Mouse (Mus musculus) stomach, postnatal 0 days (tissue): ENCODE results near the gene Rftn1. TPM values are rescaled to one million over a fixed set of nuclear protein-coding genes. Genes with fewer than 3 reads are reported as not detected.

ENCODE experiments used
- ATAC-seq: fragments of 200-750 bp; cut with Nextera tagmentation; 2 replicates; pipeline ENCODE4 v1.8.0; 2017; ENCODE audit not compliant: low FRiP score, low TSS enrichment
- DNase-seq: peaks from one replicate; pipeline ENCODE4 v3.0.0-alpha.2; 2016; ENCODE audit warnings: low spot score
- H3K27ac ChIP-seq: fragments of 300-500 bp; sonication (generic); replicated peaks from 2 replicates; pipeline ENCODE4 v1.5.1; 2014; ENCODE audit warnings: mild to moderate bottlenecking, control low read depth
- H3K27me3 ChIP-seq: fragments of 300-500 bp; sonication (generic); 2 replicates; pipeline ENCODE4 v1.6.1; 2014; ENCODE audit warnings: low read length; ENCODE audit not compliant: control insufficient read depth, insufficient read depth
- H3K36me3 ChIP-seq: fragments of 300-500 bp; sonication (generic); 2 replicates; pipeline ENCODE4 v1.6.1; 2014; ENCODE audit warnings: low read length, mixed read lengths; ENCODE audit not compliant: control insufficient read depth, insufficient read depth
- H3K4me1 ChIP-seq: fragments of 300-500 bp; sonication (generic); replicated peaks from 2 replicates; pipeline ENCODE4 v1.6.1; 2014; ENCODE audit warnings: antibody characterized with exemption; ENCODE audit not compliant: control insufficient read depth, insufficient read depth
- H3K4me2 ChIP-seq: fragments of 300-500 bp; sonication (generic); replicated peaks from 2 replicates; pipeline ENCODE4 v1.6.1; 2014; ENCODE audit warnings: low read depth, mild to moderate bottlenecking, control low read depth, moderate library complexity
- H3K4me3 ChIP-seq: fragments of 300-500 bp; sonication (generic); 2 replicates; pipeline ENCODE4 v1.5.1; 2014; ENCODE audit warnings: low read depth, low read length, control low read depth
- H3K9ac ChIP-seq: fragments of 300-500 bp; sonication (generic); 2 replicates; pipeline ENCODE4 v1.6.1; 2014; ENCODE audit warnings: mild to moderate bottlenecking, low read length, control low read depth, mixed read lengths
- H3K9me3 ChIP-seq: fragments of 300-500 bp; sonication (generic); 2 replicates; pipeline ENCODE4 v1.6.1; 2016; ENCODE audit warnings: low read length; ENCODE audit not compliant: control insufficient read depth
- CTCF ChIP-seq: IDR thresholded peaks from 2 replicates; pipeline ENCODE4 v1.5.1; 2016; ENCODE audit warnings: antibody characterized with exemption, low read depth, mild to moderate bottlenecking, moderate library complexity
- EP300 ChIP-seq: optimal IDR thresholded peaks from 2 replicates; pipeline ENCODE3; 2016; ENCODE audit warnings: antibody characterized with exemption
- WGBS: fragments of 180-500 bp; shearing (Covaris S2); extraction: QIAGEN DNeasy Blood & Tissue Kit; methylation state at CpG from one replicate; pipeline ENCODE4 v1.1.7; 2014; 5-methylcytosine and 5-hydroxymethylcytosine counted together
- polyA plus RNA-seq: library from polyadenylated mRNA; unstranded; fragments of >200 nt; fragmentation: Nextera tagmentation; extraction: Ambion mirVana; gene quantifications from 2 replicates; pipeline ENCODE4 v1.2.1, GENCODE M21; 2015

Rftn1 gene
- polyA plus RNA-seq, 1 experiment from 2014 or later = 7.1 TPM

DNA sequence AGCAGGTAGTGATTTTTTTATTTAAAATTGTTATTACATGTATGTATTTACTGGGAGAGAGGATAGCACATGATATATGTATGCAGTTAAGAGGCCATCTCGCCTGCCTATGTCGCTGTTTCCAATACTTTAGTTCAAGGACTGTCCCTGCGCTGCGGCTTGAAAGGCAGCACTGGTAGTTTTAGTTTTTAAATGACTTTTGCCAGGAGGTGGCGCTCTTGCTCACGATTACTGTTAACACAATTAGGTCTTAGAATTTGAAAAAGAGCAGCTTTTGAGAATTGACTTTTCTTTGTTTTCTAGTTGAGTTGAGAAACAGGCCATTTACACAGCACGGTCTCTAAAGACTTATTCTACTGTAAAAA, 239.0 kb downstream of the Rftn1 start:
- 7% methylated on average over 7 of the region's 7 CpGs for WGBS
- DNase-seq (peak; percentile 70), ATAC-seq (no peak)
- Histone ChIP-seq H3K4me1 (no peaks in the 10 kb centered on the region; the same call in 1 of the 2 replicates), H3K9ac (no peak overlapping the region), H3K9me3 (no peaks in the 10 kb centered on the region), H3K36me3 (no peaks in the 10 kb centered on the region), H3K4me2 (peak overlapping the region; percentile 48), H3K4me3 (0 out of 2 replicates have a peak overlapping the region, but pooled peaks have one; percentile 16), H3K27ac (no peak overlapping the region), H3K27me3 (no peaks in the 10 kb centered on the region)
- TF ChIP-seq CTCF = peak; percentile 80
- TF ChIP-seq EP300 = no peak

GRCm38 (mm10) chr17:49942674-49943073, 247.8 kb downstream of the Rftn1 start:
- DNase-seq = no peak
- Histone ChIP-seq H3K4me1 (no peaks in the 10 kb centered on the region), H3K36me3 (no peaks in the 10 kb centered on the region), H3K27ac (no peak overlapping the region), H3K9ac (no peak overlapping the region), H3K4me3 (no peak overlapping the region), H3K4me2 (no peak overlapping the region), H3K27me3 (no peaks in the 10 kb centered on the region), H3K9me3 (no peaks in the 10 kb centered on the region)
- 71% methylated on average over 6 of the region's 6 CpGs for WGBS
- no peak for ATAC-seq
- TF ChIP-seq EP300 (no peak), CTCF (peak; percentile 60)

Other genes starting within 250 kb of the Rftn1 start
- 0.13 and 0.16 TPM in 2 replicates for gene Dazl, start 103.0 kb upstream of the Rftn1 start, polyA plus RNA-seq